Mouse (Mus musculus) megakaryocyte, embryonic 14.5 days (primary cell): ENCODE data around the gene BC029722.

Source experiments
- FLI1 ChIP-seq: IDR thresholded peaks from 2 replicates; pipeline ENCODE4 v1.6.1; 2012; ENCODE audit warnings: low read length, inconsistent platforms, mixed read lengths
- GATA1 ChIP-seq: IDR thresholded peaks from 3 replicates; pipeline ENCODE4 v1.6.1; 2012; ENCODE audit warnings: mixed read lengths, low read length, inconsistent platforms, borderline replicate concordance

- TF ChIP-seq GATA1 (no peak), FLI1 (no peak)
Observed at GRCm38 (mm10) chr2:155818596-155819391, 432 bp downstream of the BC029722 start.
